Mouse (Mus musculus) frontal cortex, postnatal 25 days (tissue): ENCODE measurements around the gene B4galnt1.
A peak's percentile ranks its signal among the peaks of the same experiment; 100 is the strongest.

ENCODE experiments used
- DNase-seq, 2 experiments: peaks; one replicate each; pipeline ENCODE4 v3.0.0; 2022; ENCODE audit warnings: low spot score in 2 of 2

Gene B4galnt1

GRCm38 (mm10) chr10:127170002-127170401 lies 5.0 kb downstream of the B4galnt1 start:
- no peak for DNase-seq

GRCm38 (mm10) chr10:127170837-127171272 lies 5.8 kb downstream of the B4galnt1 start:
- DNase-seq, result peak in 1 of 2 experiments; percentile 57

- DNase-seq, result no peak
Observed at GRCm38 (mm10) chr10:127171631-127172200, 6.7 kb downstream of the B4galnt1 start.

- no peak for DNase-seq
Observed at GRCm38 (mm10) chr10:127173148-127174065, 8.4 kb downstream of the B4galnt1 start.

- no peak for DNase-seq
Observed at GRCm38 (mm10) chr10:127174170-127174569, 9.1 kb downstream of the B4galnt1 start.

GRCm38 (mm10) chr10:127176228-127176627 lies 11.2 kb downstream of the B4galnt1 start:
- no peak for DNase-seq

- no peak for DNase-seq
Observed at GRCm38 (mm10) chr10:127176756-127177155, 11.7 kb downstream of the B4galnt1 start.

- no peak for DNase-seq
Observed at GRCm38 (mm10) chr10:127177235-127177634, 12.2 kb downstream of the B4galnt1 start.

- peak; percentile 64 to 74 for DNase-seq
Observed at GRCm38 (mm10) chr10:127177719-127178118, 12.7 kb downstream of the B4galnt1 start.

- no peak for DNase-seq
Observed at GRCm38 (mm10) chr10:127178286-127179027, 13.4 kb downstream of the B4galnt1 start.

- no peak for DNase-seq
Observed at GRCm38 (mm10) chr10:127179871-127180694, 15.1 kb downstream of the B4galnt1 start, which contains the start of gene Slc26a10. Slc26a10 (minus strand) TSS chr10:127180645.

GRCm38 (mm10) chr10:127180695-127181047 lies 15.6 kb downstream of the B4galnt1 start:
- DNase-seq, result no peak

- no peak for DNase-seq
Observed at GRCm38 (mm10) chr10:127181566-127181965, 16.5 kb downstream of the B4galnt1 start.

- DNase-seq, result no peak
Observed at GRCm38 (mm10) chr10:127182624-127183023, 17.6 kb downstream of the B4galnt1 start.

- DNase-seq, result no peak
Observed at GRCm38 (mm10) chr10:127183759-127184158, 18.7 kb downstream of the B4galnt1 start.

- no peak for DNase-seq
Observed at GRCm38 (mm10) chr10:127185101-127185500, 20.1 kb downstream of the B4galnt1 start.

GRCm38 (mm10) chr10:127185506-127185905 lies 20.5 kb downstream of the B4galnt1 start:
- no peak for DNase-seq

GRCm38 (mm10) chr10:127186451-127186850 lies 21.4 kb downstream of the B4galnt1 start:
- no peak for DNase-seq

- DNase-seq, result no peak
Observed at GRCm38 (mm10) chr10:127187371-127188078, 22.5 kb downstream of the B4galnt1 start.

- DNase-seq, result no peak
Observed at GRCm38 (mm10) chr10:127188079-127188453, 23.0 kb downstream of the B4galnt1 start.
